Mouse (Mus musculus): ENCODE data around the gene Cachd1. TPM values are rescaled to one million over a fixed set of nuclear protein-coding genes. Genes with fewer than 3 reads are reported as not detected.

Cachd1 gene
- polyA plus RNA-seq, 1 experiment = 3.9 TPM

DNA sequence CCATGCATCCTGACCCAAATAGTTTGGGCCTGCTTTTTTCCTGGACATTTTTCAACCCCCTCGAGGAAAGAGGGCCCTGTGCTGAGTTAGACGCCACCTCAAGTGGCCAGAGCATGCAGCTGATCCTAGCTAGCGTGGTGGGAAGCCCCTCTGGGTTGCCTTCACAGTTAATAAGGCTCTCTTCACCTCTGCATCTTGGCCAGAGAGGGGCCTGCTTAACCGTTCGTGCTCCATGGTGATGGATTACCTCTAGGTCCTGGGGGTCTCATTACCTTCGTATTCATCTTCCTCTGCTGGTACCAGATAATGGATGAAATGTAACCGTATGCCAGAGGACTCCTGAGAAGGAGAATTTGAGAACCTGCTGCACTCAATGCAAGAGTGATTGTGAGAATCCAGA, 167.2 kb downstream of the Cachd1 start:
- no peak overlapping the region for H3K4me2 ChIP-seq (ENCODE audit: low read depth)
- TF ChIP-seq TCF12 (IDR thresholded peaks at IDR 0.05; ENCODE audit: insufficient read depth, poor library complexity, severe bottlenecking) (no peak), MYOD1 (IDR thresholded peaks at IDR 0.05; ENCODE audit: control insufficient read depth in 1 of 3, insufficient read length in 2 of 3, low read depth in 2 of 3) (no peak), CEBPB (IDR thresholded peaks at IDR 0.05; ENCODE audit: insufficient read depth, poor library complexity, severe bottlenecking) (no peak), TCF3 (IDR thresholded peaks at IDR 0.05; ENCODE audit: insufficient read length, low read depth) (no peak), REST (IDR thresholded peaks at IDR 0.05; ENCODE audit: insufficient read depth, insufficient read length) (no peak), MYOG (IDR thresholded peaks at IDR 0.05; ENCODE audit: control insufficient read depth in 1 of 3, insufficient read depth in 1 of 3, insufficient read length in 2 of 3, low read depth in 2 of 3) (no peak), SRF (IDR thresholded peaks at IDR 0.05; ENCODE audit: control insufficient read depth, insufficient read length, low read depth) (no peak), E2F4 (IDR thresholded peaks at IDR 0.05; ENCODE audit: insufficient read depth) (no peak), POLR2A (IDR thresholded peaks at IDR 0.05; ENCODE audit: insufficient read length, low read depth) (no peak), MAX (IDR thresholded peaks at IDR 0.05; ENCODE audit: low read depth) (no peak), USF1 (IDR thresholded peaks at IDR 0.05; ENCODE audit: low read depth) (no peak), POLR2AphosphoS2 (IDR thresholded peaks at IDR 0.05; ENCODE audit: insufficient read length, low read depth) (no peak)
- H3K27me3 ChIP-seq (ENCODE audit: control insufficient read depth, insufficient read depth, insufficient read length) = no peaks in the 10 kb centered on the region
- no peaks in the 10 kb centered on the region for H3K36me3 ChIP-seq (ENCODE audit: control insufficient read depth, insufficient read depth)
- H3K4me3 ChIP-seq = no peak overlapping the region
- no peaks in the 10 kb centered on the region for H3K79me2 ChIP-seq (ENCODE audit: control insufficient read depth, insufficient read depth)
- H3ac ChIP-seq (ENCODE audit: control insufficient read depth, insufficient read length) = no peak overlapping the region

DNA sequence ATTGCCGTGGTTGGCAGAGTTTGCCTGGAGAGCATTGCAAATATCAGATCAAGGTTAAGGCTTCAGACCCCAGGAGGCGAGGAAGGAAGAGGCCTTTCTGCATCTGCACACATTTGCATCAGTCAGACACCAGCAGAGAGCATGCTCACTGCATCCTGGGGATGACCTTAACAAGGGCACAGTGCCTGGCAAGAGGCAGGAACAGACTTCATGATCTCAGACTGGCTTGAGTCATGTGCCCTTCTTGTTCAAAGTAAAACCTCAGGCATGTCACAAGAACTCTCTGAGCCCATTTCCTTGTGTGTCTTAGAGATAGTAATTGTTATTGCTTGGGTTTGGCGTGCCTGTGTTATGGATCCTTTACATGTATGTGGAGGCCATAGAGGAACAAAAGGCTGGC, 167.8 kb downstream of the Cachd1 start:
- Histone ChIP-seq H3K36me3 (ENCODE audit: control insufficient read depth, insufficient read depth) (no peaks in the 10 kb centered on the region), H3K4me2 (ENCODE audit: low read depth) (no peak overlapping the region), H3K79me2 (ENCODE audit: control insufficient read depth, insufficient read depth) (no peaks in the 10 kb centered on the region), H3K27me3 (ENCODE audit: control insufficient read depth, insufficient read depth, insufficient read length) (no peaks in the 10 kb centered on the region), H3K4me3 (no peak overlapping the region), H3ac (ENCODE audit: control insufficient read depth, insufficient read length) (no peak overlapping the region)
- no peak for TF ChIP-seq SRF (IDR thresholded peaks at IDR 0.05; ENCODE audit: control insufficient read depth, insufficient read length, low read depth)
- no peak for TF ChIP-seq MAX (IDR thresholded peaks at IDR 0.05; ENCODE audit: low read depth)
- no peak for TF ChIP-seq POLR2A (IDR thresholded peaks at IDR 0.05; ENCODE audit: insufficient read length, low read depth)
- TF ChIP-seq TCF3 (IDR thresholded peaks at IDR 0.05; ENCODE audit: insufficient read length, low read depth) = no peak
- TF ChIP-seq TCF12 (IDR thresholded peaks at IDR 0.05; ENCODE audit: insufficient read depth, poor library complexity, severe bottlenecking) = no peak
- no peak for TF ChIP-seq USF1 (IDR thresholded peaks at IDR 0.05; ENCODE audit: low read depth)
- no peak for TF ChIP-seq MYOG (IDR thresholded peaks at IDR 0.05; ENCODE audit: control insufficient read depth in 1 of 3, insufficient read depth in 1 of 3, insufficient read length in 2 of 3, low read depth in 2 of 3)
- TF ChIP-seq CEBPB (IDR thresholded peaks at IDR 0.05; ENCODE audit: insufficient read depth, poor library complexity, severe bottlenecking) = no peak
- TF ChIP-seq MYOD1 (IDR thresholded peaks at IDR 0.05; ENCODE audit: control insufficient read depth in 1 of 3, insufficient read length in 2 of 3, low read depth in 2 of 3) = no peak
- no peak for TF ChIP-seq POLR2AphosphoS2 (IDR thresholded peaks at IDR 0.05; ENCODE audit: insufficient read length, low read depth)
- no peak for TF ChIP-seq REST (IDR thresholded peaks at IDR 0.05; ENCODE audit: insufficient read depth, insufficient read length)
- TF ChIP-seq E2F4 (IDR thresholded peaks at IDR 0.05; ENCODE audit: insufficient read depth) = no peak

DNA sequence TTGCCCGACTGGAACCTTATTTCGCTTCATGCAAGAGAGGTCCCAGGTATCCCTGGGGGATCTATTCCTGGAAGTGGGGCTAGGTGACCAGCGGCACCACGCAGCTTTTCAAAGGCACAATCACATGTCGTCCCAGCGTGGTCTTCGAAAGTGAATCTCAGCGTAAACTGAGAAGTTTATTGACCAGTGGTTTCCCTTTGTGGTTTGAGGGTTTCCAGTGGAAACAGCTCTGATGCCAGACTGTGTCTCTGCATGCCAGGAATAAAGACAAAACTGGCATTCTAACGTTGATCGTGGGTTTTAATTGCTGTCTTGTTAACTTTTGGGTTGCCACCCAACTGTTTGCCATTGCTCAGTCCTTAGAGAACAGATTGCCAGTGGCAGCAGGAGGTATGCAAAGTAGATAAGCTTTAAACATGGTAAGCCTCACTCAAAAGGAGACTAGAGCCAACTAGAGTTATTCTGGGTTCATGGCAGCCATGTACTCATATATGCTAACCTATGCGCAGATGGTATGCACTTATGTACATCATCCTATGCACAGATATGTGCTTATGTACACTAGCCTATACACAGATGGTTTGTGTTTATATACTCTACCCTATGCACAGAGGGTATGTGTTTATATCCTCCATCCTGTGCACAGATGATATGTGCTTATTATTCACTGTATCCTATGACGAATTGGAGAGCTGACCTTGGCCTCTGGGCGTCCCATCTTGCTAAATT, 168.9 kb downstream of the Cachd1 start:
- no peaks in the 10 kb centered on the region for H3K36me3 ChIP-seq (ENCODE audit: control insufficient read depth, insufficient read depth)
- no peak overlapping the region for H3ac ChIP-seq (ENCODE audit: control insufficient read depth, insufficient read length)
- H3K4me3 ChIP-seq = no peak overlapping the region
- H3K4me2 ChIP-seq (ENCODE audit: low read depth) = no peak overlapping the region
- H3K27me3 ChIP-seq (ENCODE audit: control insufficient read depth, insufficient read depth, insufficient read length) = no peaks in the 10 kb centered on the region
- TF ChIP-seq TCF3 (IDR thresholded peaks at IDR 0.05; ENCODE audit: insufficient read length, low read depth) (no peak), MYOG (IDR thresholded peaks at IDR 0.05; ENCODE audit: control insufficient read depth in 1 of 3, insufficient read depth in 1 of 3, insufficient read length in 2 of 3, low read depth in 2 of 3) (no peak), TCF12 (IDR thresholded peaks at IDR 0.05; ENCODE audit: insufficient read depth, poor library complexity, severe bottlenecking) (no peak), CEBPB (IDR thresholded peaks at IDR 0.05; ENCODE audit: insufficient read depth, poor library complexity, severe bottlenecking) (no peak), POLR2A (IDR thresholded peaks at IDR 0.05; ENCODE audit: insufficient read length, low read depth) (no peak), MAX (IDR thresholded peaks at IDR 0.05; ENCODE audit: low read depth) (no peak), MYOD1 (IDR thresholded peaks at IDR 0.05; ENCODE audit: control insufficient read depth in 1 of 3, insufficient read length in 2 of 3, low read depth in 2 of 3) (no peak), POLR2AphosphoS2 (IDR thresholded peaks at IDR 0.05; ENCODE audit: insufficient read length, low read depth) (no peak), E2F4 (IDR thresholded peaks at IDR 0.05; ENCODE audit: insufficient read depth) (no peak), SRF (IDR thresholded peaks at IDR 0.05; ENCODE audit: control insufficient read depth, insufficient read length, low read depth) (no peak), REST (IDR thresholded peaks at IDR 0.05; ENCODE audit: insufficient read depth, insufficient read length) (no peak), USF1 (IDR thresholded peaks at IDR 0.05; ENCODE audit: low read depth) (no peak)
- H3K79me2 ChIP-seq (ENCODE audit: control insufficient read depth, insufficient read depth) = no peaks in the 10 kb centered on the region

DNA sequence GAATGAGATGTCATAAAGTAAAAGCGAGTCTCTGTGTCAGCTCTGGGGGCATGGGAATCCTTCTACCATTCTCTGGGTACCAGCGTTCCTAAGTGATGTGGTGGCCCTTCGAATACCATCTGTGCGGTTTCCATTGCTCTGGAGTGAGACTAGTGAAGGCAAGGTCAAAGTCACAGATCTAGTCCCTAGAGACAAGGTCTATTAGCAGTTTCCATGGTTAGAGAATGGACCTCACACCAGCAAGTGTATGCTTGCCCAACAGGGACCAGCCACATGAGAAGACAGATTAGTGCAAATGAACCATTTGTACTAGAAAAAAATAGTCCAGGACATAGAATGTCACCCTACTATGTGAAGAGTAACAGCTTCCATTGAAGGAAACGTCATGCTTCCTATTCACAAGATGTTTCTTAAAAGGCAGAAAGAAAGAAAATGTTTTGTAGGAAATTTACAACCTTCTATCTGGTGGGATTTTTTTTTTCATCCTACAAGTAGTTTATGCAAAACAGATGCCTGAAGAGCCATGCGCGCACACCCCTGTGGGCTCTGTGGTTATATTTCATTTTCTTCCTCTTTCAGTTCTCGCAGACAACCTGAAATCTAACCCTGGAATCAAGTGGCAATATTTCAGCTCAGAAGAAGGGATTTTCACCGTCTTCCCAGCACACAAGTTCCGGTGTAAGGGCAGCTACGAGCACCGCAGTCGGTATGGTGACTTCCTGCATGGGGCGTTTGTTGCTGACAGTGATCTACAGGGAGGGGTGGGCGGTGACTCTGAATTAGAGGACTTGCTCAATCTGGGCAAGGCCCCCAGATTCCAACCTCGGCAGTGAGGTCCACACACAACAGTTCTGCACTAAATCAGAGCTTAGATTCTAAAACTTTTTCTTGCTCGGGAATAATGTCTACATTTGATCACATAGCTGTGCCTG, 172.3 kb downstream of the Cachd1 start:
- no peaks in the 10 kb centered on the region for H3K27me3 ChIP-seq (ENCODE audit: control insufficient read depth, insufficient read depth, insufficient read length)
- H3ac ChIP-seq (ENCODE audit: control insufficient read depth, insufficient read length) = no peak overlapping the region
- no peaks in the 10 kb centered on the region for H3K36me3 ChIP-seq (ENCODE audit: control insufficient read depth, insufficient read depth)
- TF ChIP-seq POLR2A (IDR thresholded peaks at IDR 0.05; ENCODE audit: insufficient read length, low read depth) (no peak), USF1 (IDR thresholded peaks at IDR 0.05; ENCODE audit: low read depth) (no peak), CEBPB (IDR thresholded peaks at IDR 0.05; ENCODE audit: insufficient read depth, poor library complexity, severe bottlenecking) (no peak), TCF3 (IDR thresholded peaks at IDR 0.05; ENCODE audit: insufficient read length, low read depth) (no peak), SRF (IDR thresholded peaks at IDR 0.05; ENCODE audit: control insufficient read depth, insufficient read length, low read depth) (no peak), TCF12 (IDR thresholded peaks at IDR 0.05; ENCODE audit: insufficient read depth, poor library complexity, severe bottlenecking) (no peak), MYOG (IDR thresholded peaks at IDR 0.05; ENCODE audit: control insufficient read depth in 1 of 3, insufficient read depth in 1 of 3, insufficient read length in 2 of 3, low read depth in 2 of 3) (no peak), MAX (IDR thresholded peaks at IDR 0.05; ENCODE audit: low read depth) (no peak), POLR2AphosphoS2 (IDR thresholded peaks at IDR 0.05; ENCODE audit: insufficient read length, low read depth) (no peak), REST (IDR thresholded peaks at IDR 0.05; ENCODE audit: insufficient read depth, insufficient read length) (no peak), MYOD1 (IDR thresholded peaks at IDR 0.05; ENCODE audit: control insufficient read depth in 1 of 3, insufficient read length in 2 of 3, low read depth in 2 of 3) (no peak), E2F4 (IDR thresholded peaks at IDR 0.05; ENCODE audit: insufficient read depth) (no peak)
- H3K79me2 ChIP-seq (ENCODE audit: control insufficient read depth, insufficient read depth) = no peaks in the 10 kb centered on the region
- no peak overlapping the region for H3K4me3 ChIP-seq
- no peak overlapping the region for H3K4me2 ChIP-seq (ENCODE audit: low read depth)
